Mouse (Mus musculus) lung, embryonic 16.5 days (tissue): ENCODE results near the gene Msmb. TPM values are rescaled to one million over a fixed set of nuclear protein-coding genes. Genes with fewer than 3 reads are reported as not detected.
"Not testable (repeated sequence)": the region's sequence is repeated elsewhere in the genome, so short reads cannot be mapped to it uniquely, and the experiment has no call there.

Experiments
- ATAC-seq: fragments of 200-750 bp; cut with Nextera tagmentation; 2 replicates; pipeline ENCODE4 v1.8.0; 2017; ENCODE audit warnings: low read depth, mild to moderate bottlenecking, moderate library complexity
- H3K27ac ChIP-seq: fragments of 300-500 bp; sonication (generic); 2 replicates; pipeline ENCODE4 v1.5.1; 2014; ENCODE audit warnings: mild to moderate bottlenecking, control low read depth, low read length
- H3K27me3 ChIP-seq: fragments of 300-500 bp; sonication (generic); 2 replicates; pipeline ENCODE4 v1.6.1; 2014; ENCODE audit warnings: low read depth, low read length, mixed read lengths; ENCODE audit not compliant: control insufficient read depth, insufficient read depth
- H3K36me3 ChIP-seq: fragments of 300-500 bp; sonication (generic); 2 replicates; pipeline ENCODE4 v1.6.1; 2014; ENCODE audit warnings: low read length; ENCODE audit not compliant: control insufficient read depth, insufficient read depth
- H3K4me1 ChIP-seq: fragments of 300-500 bp; sonication (generic); replicated peaks from 2 replicates; pipeline ENCODE4 v1.6.1; 2014; ENCODE audit warnings: low read length, mixed read lengths; ENCODE audit not compliant: control insufficient read depth, insufficient read depth
- H3K4me2 ChIP-seq: fragments of 300-500 bp; sonication (generic); 2 replicates; pipeline ENCODE4 v1.6.1; 2014; ENCODE audit warnings: low read depth, low read length, control low read depth
- H3K4me3 ChIP-seq: fragments of 300-500 bp; sonication (generic); 2 replicates; pipeline ENCODE4 v1.5.1; 2014; ENCODE audit warnings: mild to moderate bottlenecking, low read length, control low read depth
- H3K9ac ChIP-seq: fragments of 300-500 bp; sonication (generic); 2 replicates; pipeline ENCODE4 v1.6.1; 2014; ENCODE audit warnings: low read length, control low read depth
- H3K9me3 ChIP-seq: fragments of 300-500 bp; sonication (generic); 2 replicates; pipeline ENCODE4 v1.6.1; 2016; ENCODE audit warnings: low read length; ENCODE audit not compliant: control insufficient read depth
- WGBS: fragments of 180-500 bp; shearing (Covaris S2); extraction: QIAGEN DNeasy Blood & Tissue Kit; methylation state at CpG from one replicate; pipeline ENCODE4 v1.1.7; 2014; 5-methylcytosine and 5-hydroxymethylcytosine counted together
- polyA plus RNA-seq: library from polyadenylated mRNA; unstranded; fragments of >200 nt; fragmentation: Nextera tagmentation; extraction: Ambion mirVana; gene quantifications from 2 replicates; pipeline ENCODE4 v1.2.1, GENCODE M21; 2015

Msmb gene
- polyA plus RNA-seq, 1 experiment from 2014 or later, result not detected

- 93% methylated on average over 4 of the region's 4 CpGs for WGBS
- Histone ChIP-seq H3K27ac (no peak overlapping the region), H3K4me2 (no peak overlapping the region), H3K4me3 (no peak overlapping the region), H3K9ac (no peak overlapping the region), H3K4me1 (no peaks in the 10 kb centered on the region), H3K36me3 (peaks cover 58% of the 10 kb centered on the region), H3K9me3 (no peaks in the 10 kb centered on the region), H3K27me3 (no peaks in the 10 kb centered on the region)
- no peak for ATAC-seq
These were observed 42.0 kb downstream of the Msmb start for GRCm38 (mm10) chr14:32183846-32184245.

DNA sequence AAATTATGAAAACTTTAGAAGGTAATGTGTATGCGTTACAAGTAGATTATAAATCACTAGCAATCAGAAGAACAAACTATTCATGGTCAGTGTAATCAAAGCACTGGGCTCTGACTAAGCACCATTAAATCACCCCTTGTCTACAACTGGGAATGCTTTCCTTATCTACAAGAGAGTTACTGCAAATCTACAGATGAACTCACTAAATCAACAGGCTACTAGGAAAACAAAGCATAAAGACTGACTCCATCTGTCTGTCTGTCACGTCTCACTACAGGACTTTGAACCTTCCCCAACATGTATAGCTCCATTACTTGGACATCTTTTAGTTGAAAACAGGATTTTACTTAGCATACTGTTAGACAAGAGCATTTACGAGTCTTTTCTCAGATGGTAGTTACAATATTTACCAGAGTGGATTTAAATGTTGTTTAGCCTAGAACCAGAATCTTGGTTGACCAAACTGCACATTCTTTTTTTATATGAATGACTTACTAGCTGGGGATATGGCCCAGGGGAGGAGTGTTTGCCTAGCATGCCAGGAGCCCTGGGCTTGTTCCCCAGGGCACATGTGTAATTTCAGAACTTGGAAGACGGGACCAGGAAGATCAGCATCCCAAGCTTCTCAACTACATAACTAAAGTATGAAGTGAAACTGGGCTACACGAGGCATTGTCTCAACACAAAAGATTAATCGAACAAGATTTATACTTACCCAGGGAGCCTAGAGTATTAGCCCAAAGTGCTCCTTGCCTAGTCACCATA, 49.0 kb downstream of the Msmb start:
- no peaks in the 10 kb centered on the region for H3K27me3 ChIP-seq
- H3K4me3 ChIP-seq, result no peak overlapping the region
- H3K9me3 ChIP-seq, result no peaks in the 10 kb centered on the region
- WGBS, result 83% methylated on average over 6 of the region's 6 CpGs
- no peak for ATAC-seq
- no peak overlapping the region for H3K9ac ChIP-seq
- peaks cover 21% of the 10 kb centered on the region for H3K36me3 ChIP-seq
- H3K4me1 ChIP-seq, result no peaks in the 10 kb centered on the region
- no peak overlapping the region for H3K4me2 ChIP-seq
- H3K27ac ChIP-seq, result no peak overlapping the region

DNA sequence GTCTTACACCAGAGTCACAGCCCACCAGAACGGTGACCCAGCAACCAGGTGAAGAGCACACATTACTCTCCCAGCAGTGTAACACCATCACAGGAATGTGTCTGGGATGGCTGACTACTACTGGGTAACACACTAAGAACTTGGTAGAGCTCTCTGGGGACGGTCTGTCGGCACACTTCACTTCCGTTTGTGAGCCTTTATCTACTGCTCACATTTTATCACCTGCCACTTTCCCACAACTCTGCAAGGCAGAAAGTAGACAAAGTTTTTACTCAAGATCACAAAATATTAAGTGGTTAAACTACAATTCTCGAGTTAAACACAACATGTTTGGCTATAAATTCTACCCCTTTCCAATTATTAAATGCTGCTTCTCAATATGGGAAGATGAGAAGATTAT, 50.1 kb downstream of the Msmb start:
- Histone ChIP-seq H3K27me3 (no peaks in the 10 kb centered on the region), H3K4me3 (no peak overlapping the region), H3K9ac (no peak overlapping the region), H3K36me3 (peaks cover 18% of the 10 kb centered on the region), H3K27ac (no peak overlapping the region), H3K4me1 (no peaks in the 10 kb centered on the region), H3K4me2 (no peak overlapping the region), H3K9me3 (no peaks in the 10 kb centered on the region)
- ATAC-seq, result no peak
- WGBS, result 88% methylated on average over 5 of the region's 5 CpGs

DNA sequence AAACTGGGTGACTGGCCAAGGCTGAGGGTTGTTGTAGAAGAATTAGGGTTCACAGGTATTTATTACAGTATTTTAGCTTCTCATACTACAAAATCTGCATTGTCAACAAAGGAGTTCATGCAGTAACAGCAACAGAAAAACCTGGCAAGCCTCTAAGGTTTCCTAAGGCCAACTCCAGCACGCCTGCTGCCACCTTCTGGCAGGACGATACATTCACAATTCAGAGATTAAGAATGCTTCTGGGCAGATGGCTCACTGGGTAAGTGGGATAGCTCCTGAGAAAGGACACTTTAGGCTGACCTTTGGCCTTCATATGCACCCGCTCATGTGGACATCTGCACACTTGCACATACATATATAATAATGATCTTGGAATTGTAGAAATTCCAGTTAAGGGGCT, 50.6 kb downstream of the Msmb start:
- Histone ChIP-seq H3K27me3 (no peaks in the 10 kb centered on the region), H3K27ac (no peak overlapping the region), H3K9ac (no peak overlapping the region), H3K9me3 (no peaks in the 10 kb centered on the region), H3K4me1 (no peaks in the 10 kb centered on the region), H3K36me3 (peaks cover 22% of the 10 kb centered on the region), H3K4me2 (no peak overlapping the region), H3K4me3 (no peak overlapping the region)
- no peak for ATAC-seq
- 37% methylated on average over 3 of the region's 3 CpGs for WGBS

DNA sequence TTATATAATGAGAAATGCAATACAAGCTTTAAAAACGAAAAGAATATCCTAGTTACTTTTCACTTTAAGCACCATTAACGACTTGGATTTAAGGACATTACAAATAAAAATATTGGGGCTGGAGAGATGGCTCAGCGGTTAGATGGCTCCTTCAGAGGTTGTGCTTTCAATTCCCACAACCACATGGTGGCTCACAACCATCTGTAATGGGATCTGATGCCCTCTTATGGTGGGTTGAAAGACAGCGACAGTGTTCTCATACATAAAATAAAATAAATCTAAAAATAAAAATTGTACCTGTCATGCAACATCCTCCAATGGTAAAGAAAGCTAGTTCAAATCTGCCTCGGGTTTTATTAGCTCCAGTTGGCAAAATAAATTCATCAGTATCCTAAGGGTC, 51.7 kb downstream of the Msmb start:
- H3K4me3 ChIP-seq, H3K27me3 ChIP-seq, H3K9ac ChIP-seq, H3K4me1 ChIP-seq, H3K9me3 ChIP-seq, H3K4me2 ChIP-seq, H3K27ac ChIP-seq, ATAC-seq: not testable (repeated sequence)
- 76% methylated on average over 5 of the region's 5 CpGs for WGBS
- H3K36me3 ChIP-seq, result peaks cover 22% of the 10 kb centered on the region

GRCm38 (mm10) chr14:32201354-32201753, 59.5 kb downstream of the Msmb start:
- H3K27me3 ChIP-seq, result no peaks in the 10 kb centered on the region
- H3K4me3 ChIP-seq, result peak overlapping the region; percentile 99
- H3K27ac ChIP-seq, result peak overlapping the region; percentile 17
- peaks cover 19% of the 10 kb centered on the region for H3K4me1 ChIP-seq
- ATAC-seq, result peak; percentile 35; the same call in 1 of the 2 replicates
- H3K36me3 ChIP-seq, result peaks cover 17% of the 10 kb centered on the region
- WGBS, result 0% methylated on average over 25 of the region's 26 CpGs
- H3K9me3 ChIP-seq, result no peaks in the 10 kb centered on the region
- H3K4me2 ChIP-seq, result peak overlapping the region; percentile 70
- peak overlapping the region; percentile 97 for H3K9ac ChIP-seq

GRCm38 (mm10) chr14:32201791-32202451, 60.1 kb downstream of the Msmb start, which contains the start of the genes Timm23 and Parg:
Timm23 (minus strand) TSS chr14:32201898.
Parg (plus strand) TSS chr14:32201949.
- peak within 1 kb of the TSS; percentile 93 for H3K4me2 ChIP-seq
- H3K4me1 ChIP-seq, result peaks cover 19% of the 10 kb centered on the region
- no peaks in the 10 kb centered on the region for H3K9me3 ChIP-seq
- peak within 1 kb of the TSS; percentile 97 for H3K9ac ChIP-seq
- ATAC-seq, result peak; percentile 98
- no peaks in the 10 kb centered on the region for H3K27me3 ChIP-seq
- peak within 1 kb of the TSS; percentile 99 for H3K4me3 ChIP-seq
- H3K27ac ChIP-seq, result peak within 1 kb of the TSS; percentile 73
- peaks cover 14% of the 10 kb centered on the region for H3K36me3 ChIP-seq
- under 1% methylated on average over 68 of the region's 77 CpGs for WGBS

Other genes with a start within 250 kb of the Msmb start
- 0.15 and 0.31 TPM in 2 replicates for gene Galnt15, start 113.0 kb upstream of the Msmb start, polyA plus RNA-seq
- gene Oxnad1, start 56.6 kb upstream of the Msmb start, polyA plus RNA-seq, result 15.8 and 18.6 TPM in 2 replicates
- gene Dph3, start 56.3 kb upstream of the Msmb start, polyA plus RNA-seq, result 76.6 and 77.1 TPM in 2 replicates
- gene Ncoa4, start 17.8 kb downstream of the Msmb start, polyA plus RNA-seq, result 106 and 108 TPM in 2 replicates
- gene Timm23, start 59.9 kb downstream of the Msmb start, polyA plus RNA-seq, result 208 and 224 TPM in 2 replicates
- gene Parg, start 59.9 kb downstream of the Msmb start, polyA plus RNA-seq, result 29.9 and 32.9 TPM in 2 replicates
- gene Ogdhl, start 180.0 kb downstream of the Msmb start, polyA plus RNA-seq, result 7.8 and 8.8 TPM in 2 replicates
- gene 1700024G13Rik, start 246.4 kb downstream of the Msmb start, polyA plus RNA-seq, result 1.6 and 2.9 TPM in 2 replicates